Mouse (Mus musculus) ES-CJ7 (cell line): ENCODE measurements at regions not wholly inside any gene's neighbourhood (a gene's known extent, or its start where the extent isn't known, plus 50 kb on each side); places are given as distances from the start of the nearest gene placed in this dataset.

Experiments
- DNase-seq: peaks from one replicate; pipeline ENCODE4 v3.0.0; 2011; ENCODE audit warnings: low read depth, low spot score

- peak; percentile 30 for DNase-seq
These were observed 53.4 kb upstream of the Qrfpr start for GRCm38 (mm10) chr3:36275502-36275901.
